ENCODE assay signal across 9 mouse cellular contexts in the genomic region with DNA sequence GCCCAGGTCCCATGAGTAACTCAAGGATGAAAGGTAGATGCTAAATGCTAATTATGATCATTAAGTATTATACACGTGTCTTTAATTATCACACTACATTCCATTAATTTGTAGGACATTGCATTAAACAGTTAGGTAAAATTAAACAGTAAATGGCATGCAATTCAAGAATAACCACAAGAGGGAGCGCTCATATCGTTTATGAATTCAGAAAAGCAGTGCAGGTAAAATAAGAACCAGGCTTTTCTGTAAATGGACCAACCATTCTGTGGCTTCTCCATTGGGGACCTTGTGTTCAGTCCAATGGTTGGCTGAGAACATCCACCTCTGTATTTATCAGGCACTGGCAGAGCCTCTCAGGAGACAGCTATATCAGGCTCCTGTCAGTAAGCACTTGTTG. TPM values are rescaled to one million over a fixed set of nuclear protein-coding genes. Genes with fewer than 3 reads are reported as not detected.
A peak's percentile ranks its signal among the peaks of the same experiment; 100 is the strongest.
DNase-seq lines count a peak whose midpoint lies in the region; ATAC-seq lines count a peak whose summit lies in the region.
"Had no signal": no experiment of that assay in that cellular context is flagged by ENCODE, and none has a peak within 500 bp of the region (broad histone marks: within the 10 kb centered on the region; RNA-seq: fewer than 3 reads in every experiment).

No protein-coding gene starts in this region.

- no peak for ATAC-seq in CD4-positive, CD25-positive, alpha-beta regulatory T cell, adult 4 months

- intact Hi-C loops in left cerebral cortex, postnatal 25 days (cut with DNase I), result loop anchor here (1.0 to 10.0 kb wide), 2 partner anchors 173 to 838 kb away; no protein-coding TSS in a partner anchor
- intact Hi-C loops in left cerebral cortex, postnatal 4 days (cut with DNase I), result loop anchor here (2.0 kb wide), 1 partner anchor 172 kb away; no protein-coding TSS in a partner anchor

- DNase-seq in CD4-positive, CD25-positive, alpha-beta regulatory T cell, adult 2 months (ENCODE audit: low read depth, low spot score), result peak; percentile 13
- DNase-seq in left cerebral cortex, postnatal 25 days (ENCODE audit: low spot score in 2 of 2), result peak; percentile 62 to 69
- no peak for DNase-seq in left cerebral cortex, postnatal 4 days
- DNase-seq in cerebellum, postnatal 14 days, result peak; percentile 56 to 67
- DNase-seq in lung, postnatal 25 days (ENCODE audit: low spot score), result peak; percentile 29
- DNase-seq in adrenal gland, adult 2 months, result no peak
- no peak for DNase-seq in adrenal gland, adult 18-20 months (ENCODE audit: low spot score in 2 of 2)

RNA-seq across cellular contexts. Expression of a gene that starts 25.2 kb away (rescaled TPM):
- not detected for polyA plus RNA-seq in CD4-positive, CD25-positive, alpha-beta regulatory T cell, adult 4 months (2017; shearing (Covaris generic))
- 1 to 10 TPM; 2.0 to 2.7 TPM for total RNA-seq in left cerebral cortex, postnatal 25 days (2021)
- 1 to 10 TPM; 2.0 to 2.6 TPM for total RNA-seq in left cerebral cortex, postnatal 4 days (2021)
- total RNA-seq in adrenal gland, adult 2 months (2021), result not detected
- not detected in 2 replicates for polyA plus RNA-seq in adrenal gland, adult 2 months (2012; rRNA removed)
- not detected for total RNA-seq in adrenal gland, adult 18-20 months (2021)
- polyA plus RNA-seq: limb, embryonic 13.5 days had no signal

Comparison
In these comparisons a context has a peak if more than half of its experiments do, and no peak if none do; other contexts are left out.
1. DNase-seq: peak in CD4-positive, CD25-positive, alpha-beta regulatory T cell, adult 2 months (single experiment), left cerebral cortex, postnatal 25 days (2 of 2), cerebellum, postnatal 14 days (2 of 2) and lung, postnatal 25 days (single experiment); none in left cerebral cortex, postnatal 4 days (single experiment), adrenal gland, adult 2 months (single experiment) and adrenal gland, adult 18-20 months (0 of 2).